Mouse (Mus musculus) ovary, postnatal 36 days (tissue): ENCODE data around the gene Gpd1.
"Not testable (repeated sequence)": the region's sequence is repeated elsewhere in the genome, so short reads cannot be mapped to it uniquely, and the experiment has no call there.

Experiments used
- DNase-seq: peaks from one replicate; pipeline ENCODE4 v3.0.0; 2022; ENCODE audit warnings: low spot score, mixed read lengths

Gpd1 gene

GRCm38 (mm10) chr15:99717386-99718334, at the start of gene Gpd1:
Gene Gpd1, plus strand, starts transcription at chr15:99717515.
- peak; percentile 61 for DNase-seq

- DNase-seq: no peak
These were observed 49.8 kb upstream of the Gpd1 start for GRCm38 (mm10) chr15:99667544-99667943.

GRCm38 (mm10) chr15:99668881-99669280, 48.4 kb upstream of the Gpd1 start:
- peak; percentile 74 for DNase-seq

DNA sequence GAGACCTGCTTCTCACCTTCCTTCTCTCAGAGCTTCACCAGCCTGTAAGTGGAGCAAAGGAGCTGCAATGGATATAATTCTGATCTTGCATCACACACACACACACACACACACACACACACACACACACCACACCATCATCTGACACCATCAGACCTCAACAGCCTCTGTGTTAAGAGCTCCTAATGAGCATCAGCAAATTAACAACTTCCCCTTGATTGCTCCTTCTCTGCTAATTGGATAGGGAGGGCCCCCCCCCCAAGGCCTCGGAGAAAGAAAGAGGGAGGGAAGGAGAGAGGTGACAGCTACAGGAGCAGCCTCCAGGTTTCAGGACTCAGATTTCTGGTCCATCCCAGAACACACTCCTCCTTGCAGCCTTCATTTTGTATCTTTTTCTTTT, 47.9 kb upstream of the Gpd1 start:
- no peak for DNase-seq

DNA sequence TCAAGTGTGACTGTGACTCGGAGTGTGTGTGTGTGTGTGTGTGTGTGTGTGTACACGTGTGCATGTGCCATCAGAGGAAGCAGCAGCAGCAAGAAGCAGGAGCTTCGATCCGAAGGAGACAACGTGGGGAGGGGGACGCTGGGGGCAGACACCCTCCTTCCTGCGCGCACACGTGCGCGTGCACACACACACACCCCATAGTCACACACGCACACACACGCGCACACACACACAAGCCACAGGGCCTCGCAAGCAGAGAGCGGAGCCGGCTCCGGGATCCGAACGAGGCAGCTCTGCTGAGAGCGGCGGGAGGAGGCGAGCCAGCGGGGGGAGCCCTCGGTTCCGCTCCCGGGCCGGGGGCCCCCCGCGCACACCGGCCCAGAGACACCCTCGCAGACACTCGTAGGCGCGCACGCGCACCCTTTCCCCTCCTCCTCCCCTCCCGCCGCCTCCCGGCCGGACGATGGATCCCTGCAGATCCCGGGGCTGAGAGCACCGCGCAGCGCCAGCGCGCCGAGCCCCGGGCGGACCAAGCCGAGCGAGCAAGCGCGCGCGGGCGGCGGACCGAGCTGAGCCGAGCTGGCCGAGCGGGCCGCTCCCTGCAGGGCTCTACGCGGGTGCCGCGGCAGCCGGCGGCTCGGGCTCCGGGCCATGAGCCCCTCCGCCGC, 47.0 kb upstream of the Gpd1 start, which contains the start of gene Asic1:
Asic1 (plus strand) TSS at position 215 of the 668 bp plus-strand sequence.
- peak; percentile 78 for DNase-seq

GRCm38 (mm10) chr15:99670964-99671670, 46.2 kb upstream of the Gpd1 start:
- DNase-seq: no peak

DNA sequence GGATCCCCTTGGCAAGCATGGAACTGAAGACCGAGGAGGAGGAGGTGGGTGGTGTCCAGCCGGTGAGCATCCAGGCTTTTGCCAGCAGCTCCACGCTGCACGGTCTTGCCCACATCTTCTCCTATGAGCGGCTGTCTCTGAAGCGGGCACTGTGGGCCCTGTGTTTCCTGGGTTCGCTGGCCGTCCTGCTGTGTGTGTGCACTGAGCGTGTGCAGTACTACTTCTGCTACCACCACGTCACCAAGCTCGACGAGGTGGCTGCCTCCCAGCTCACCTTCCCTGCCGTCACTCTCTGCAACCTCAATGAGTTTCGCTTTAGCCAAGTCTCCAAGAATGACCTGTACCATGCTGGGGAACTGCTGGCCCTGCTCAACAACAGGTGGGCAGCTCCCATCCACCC, 45.5 kb upstream of the Gpd1 start:
- no peak for DNase-seq

- DNase-seq: no peak
These were observed 42.4 kb upstream of the Gpd1 start for GRCm38 (mm10) chr15:99674866-99675265.

DNA sequence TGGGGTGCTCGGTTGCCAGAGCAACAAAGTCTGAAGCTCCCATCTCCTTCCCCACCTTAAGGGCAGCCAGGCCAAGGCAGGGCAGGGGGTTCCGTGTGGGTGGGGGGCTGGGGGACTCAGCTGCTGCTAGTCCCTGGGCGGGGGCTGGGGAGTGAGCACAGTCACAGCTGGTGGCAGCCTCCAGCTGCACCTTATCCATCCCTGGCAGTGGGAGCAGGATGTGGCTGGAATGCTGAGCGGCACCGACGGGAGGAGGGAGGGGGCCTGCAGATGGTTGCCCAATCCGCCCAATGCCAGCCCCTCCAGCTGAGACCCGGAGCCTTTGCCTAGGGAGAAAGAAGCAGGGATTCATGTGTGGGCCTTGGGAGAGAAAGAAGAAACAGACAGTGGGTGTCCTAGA, 40.2 kb upstream of the Gpd1 start:
- DNase-seq: no peak

DNA sequence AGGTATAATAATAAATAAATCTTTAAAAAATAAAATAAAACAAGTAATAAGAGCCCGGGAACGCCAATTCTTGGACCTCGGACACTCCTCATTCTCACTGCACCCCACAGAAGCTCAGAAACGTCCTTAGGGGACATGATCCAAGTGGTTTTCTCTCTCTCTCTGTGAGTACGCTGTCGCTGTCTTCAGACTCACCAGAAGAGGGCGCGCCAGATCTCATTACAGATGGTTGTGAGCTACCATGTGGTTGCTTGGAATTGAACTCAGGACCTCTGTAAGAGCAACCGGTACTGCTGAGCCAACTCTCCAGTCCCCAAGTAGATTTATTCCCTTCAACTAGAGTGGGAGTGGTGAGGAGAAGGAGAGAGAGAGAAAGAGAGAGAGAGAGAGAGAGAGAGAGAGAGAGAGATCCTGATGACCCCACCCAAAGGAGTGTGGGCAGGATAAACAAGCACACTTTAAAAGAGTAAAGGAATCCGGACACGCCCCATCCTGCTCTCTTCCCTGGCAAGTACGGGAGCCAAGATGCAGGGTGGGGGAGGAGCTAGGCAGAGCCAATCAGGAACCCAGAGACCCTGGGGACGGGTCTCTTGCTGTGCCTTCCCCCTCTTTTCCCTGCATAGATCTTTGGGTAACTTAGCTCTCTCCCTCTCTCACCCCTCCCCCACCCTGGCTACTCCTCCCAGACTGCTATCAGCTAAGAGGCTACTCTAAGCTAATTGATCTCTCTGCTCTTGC, 39.1 kb upstream of the Gpd1 start:
- peak; percentile 34 for DNase-seq

GRCm38 (mm10) chr15:99679008-99679407, 38.3 kb upstream of the Gpd1 start:
- DNase-seq: no peak

- DNase-seq: no peak
These were observed 34.4 kb upstream of the Gpd1 start for GRCm38 (mm10) chr15:99682880-99683279.

GRCm38 (mm10) chr15:99684156-99684555, 33.2 kb upstream of the Gpd1 start:
- no peak for DNase-seq

GRCm38 (mm10) chr15:99688712-99689111, 28.6 kb upstream of the Gpd1 start:
- peak; percentile 55 for DNase-seq

DNA sequence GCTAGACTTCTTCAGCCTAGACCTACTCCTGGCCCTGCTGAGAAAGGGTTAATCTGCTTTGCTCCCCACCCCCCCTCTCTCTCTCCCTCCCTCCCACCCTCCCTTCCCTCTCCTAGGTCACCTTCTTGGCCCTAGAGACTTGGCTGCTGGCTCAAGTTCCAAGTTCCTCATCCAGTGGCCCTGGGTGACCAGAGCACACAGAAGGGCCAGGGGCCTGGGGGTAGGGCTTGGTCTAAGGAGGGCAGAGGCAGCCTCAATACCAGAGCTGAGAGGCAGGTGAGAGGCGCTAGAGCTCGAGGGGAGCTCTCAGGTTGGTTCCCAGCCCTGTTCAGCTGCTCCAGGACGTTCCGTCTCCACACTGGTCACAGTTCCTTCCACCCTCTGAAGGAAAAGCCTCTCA, 26.4 kb upstream of the Gpd1 start:
- no peak for DNase-seq

GRCm38 (mm10) chr15:99691976-99692375, 25.3 kb upstream of the Gpd1 start:
- DNase-seq: no peak

GRCm38 (mm10) chr15:99697309-99697708, 20.0 kb upstream of the Gpd1 start:
- DNase-seq: no peak

- no peak for DNase-seq
These were observed 18.7 kb upstream of the Gpd1 start for GRCm38 (mm10) chr15:99698533-99699085.

DNA sequence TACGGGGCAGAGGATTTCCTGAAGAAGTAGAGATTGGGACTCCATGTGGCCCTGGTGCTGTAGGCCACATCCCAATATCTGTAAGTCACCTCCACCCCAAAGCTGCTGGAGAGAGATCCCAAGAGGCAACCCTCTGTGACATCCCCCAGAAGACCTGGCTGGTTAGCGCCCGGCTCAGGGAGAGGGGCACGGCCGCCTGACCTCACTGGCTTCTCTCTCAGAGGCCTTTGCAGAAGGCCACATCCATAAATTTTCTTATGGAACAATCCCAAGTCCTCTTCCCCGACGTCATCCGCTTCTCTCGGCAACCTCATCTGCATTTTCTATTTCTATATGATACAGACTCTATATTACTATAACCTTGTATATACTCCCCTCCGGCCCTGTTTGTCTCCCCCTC, 17.6 kb upstream of the Gpd1 start:
- no peak for DNase-seq

DNA sequence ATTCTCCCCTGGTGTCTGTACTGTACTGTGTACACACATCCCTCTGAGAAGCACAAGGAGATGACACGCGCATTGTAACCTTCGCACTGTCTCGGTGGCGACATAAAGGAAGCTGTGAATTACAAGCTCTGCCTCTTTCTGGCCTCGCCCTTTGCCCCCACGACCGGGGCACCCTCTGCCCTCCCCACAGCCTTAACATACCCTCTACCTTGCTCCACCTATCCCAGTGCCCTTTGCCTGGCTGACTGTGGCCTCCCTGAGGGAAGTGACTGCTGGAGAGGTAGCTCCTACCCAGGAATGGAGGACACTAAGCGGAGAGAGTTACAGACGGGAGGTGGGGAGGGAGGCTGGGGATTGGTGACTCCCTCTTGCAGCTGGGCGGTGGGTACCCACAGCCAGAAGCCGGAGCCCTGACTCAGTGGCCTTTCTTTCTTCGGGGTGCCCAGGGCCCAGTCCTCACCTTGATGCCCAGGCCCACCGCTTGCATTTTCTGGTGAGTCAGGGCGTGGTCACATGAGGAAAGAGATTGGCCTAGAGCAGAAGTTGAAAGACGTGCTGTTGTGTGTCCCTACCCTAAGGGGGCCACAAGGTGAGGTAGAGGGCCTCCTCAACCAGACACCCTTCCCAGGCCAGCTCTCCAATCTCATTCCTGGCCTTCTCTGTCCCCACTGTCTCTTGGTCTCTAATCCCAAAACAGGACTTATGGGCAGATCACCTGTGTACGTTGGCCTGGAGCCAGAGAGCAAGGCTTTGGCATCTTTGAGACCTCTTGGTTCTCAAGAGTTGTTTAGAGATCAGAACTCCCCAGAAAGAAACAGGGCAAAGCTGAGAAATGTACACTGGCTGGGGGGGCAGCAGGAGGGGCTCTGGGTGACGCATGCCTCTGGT, 16.9 kb upstream of the Gpd1 start:
- no peak for DNase-seq

GRCm38 (mm10) chr15:99701640-99701998, 15.7 kb upstream of the Gpd1 start:
- DNase-seq: not testable (repeated sequence)
